ENCODE assay signal across 19 mouse cellular contexts in the genomic region with DNA sequence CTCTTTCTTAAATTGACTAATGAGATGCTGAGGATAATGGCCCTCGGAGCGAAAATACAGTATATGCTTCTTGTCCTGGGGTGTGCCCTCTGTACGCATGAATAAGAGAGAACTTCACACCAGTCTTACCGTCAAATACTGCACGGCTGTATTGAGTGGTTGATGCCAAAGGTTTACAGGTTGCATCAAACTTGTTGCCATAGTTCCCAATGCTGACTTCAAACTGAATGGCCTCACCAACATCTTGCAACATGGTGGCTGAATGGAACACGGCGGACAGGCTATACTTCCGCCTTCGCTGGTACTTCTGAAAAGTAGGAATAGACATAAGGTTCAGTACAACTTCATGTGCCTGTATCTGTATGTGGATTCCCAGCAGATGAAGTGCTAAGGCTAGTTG.
DNase-seq lines count a peak whose midpoint lies in the region; TF ChIP-seq lines count a peak whose summit lies in the region.
"Had no signal": no experiment of that assay in that cellular context is flagged by ENCODE, and none has a peak within 500 bp of the region (broad histone marks: within the 10 kb centered on the region; RNA-seq: fewer than 3 reads in every experiment).

No protein-coding gene starts in this region.

- TF ChIP-seq CTCF in embryonic fibroblast, embryonic 13.5 days (IDR thresholded peaks at IDR 0.05; ENCODE audit: borderline replicate concordance, insufficient read depth, low read length), result no peak

- H3K27ac ChIP-seq in embryonic fibroblast, embryonic 13.5 days (ENCODE audit: insufficient read depth, low read length), result peak overlapping the region; percentile 88; the same call in 1 of the 2 replicates
- H3K27ac ChIP-seq: embryonic facial prominence, embryonic 10.5 days; embryonic facial prominence, embryonic 12.5 days; forebrain, embryonic 10.5 days; forebrain, embryonic 12.5 days had no signal

- peaks cover 22% of the 10 kb centered on the region for H3K4me1 ChIP-seq in embryonic fibroblast, embryonic 13.5 days (ENCODE audit: control insufficient read depth, insufficient read depth, low read length)
- H3K4me1 ChIP-seq: embryonic facial prominence, embryonic 10.5 days; embryonic facial prominence, embryonic 12.5 days; forebrain, embryonic 10.5 days; forebrain, embryonic 12.5 days had no signal

- TF ChIP-seq POLR2A in embryonic fibroblast, embryonic 13.5 days (IDR thresholded peaks at IDR 0.05; ENCODE audit: low read depth, low read length), result no peak

- DNase-seq in lung, postnatal 25 days (ENCODE audit: low spot score), result peak; percentile 7
- no peak for DNase-seq in lung, postnatal 4 days
- DNase-seq in NIH3T3 (ENCODE audit: low read depth), result peak; percentile 8
- no peak for DNase-seq in thymus, postnatal 14 days
- DNase-seq in right cerebral cortex, postnatal 25 days, result no peak
- DNase-seq: adrenal gland, adult 8-10 months; adrenal gland, postnatal 14 days; adrenal gland, postnatal 36 days; cerebellum, adult 11-12 months; cerebellum, adult 2 months; cerebellum, adult 9-10 months; cerebellum, postnatal 10 days; cerebellum, postnatal 25 days had no signal

- H3K4me3 ChIP-seq in embryonic fibroblast, embryonic 13.5 days (ENCODE audit: insufficient read depth, low read length), result no peak overlapping the region
- H3K4me3 ChIP-seq: embryonic facial prominence, embryonic 10.5 days; embryonic facial prominence, embryonic 12.5 days; erythroblast, embryonic 14.5 days; forebrain, embryonic 10.5 days; forebrain, embryonic 12.5 days had no signal

Comparison
In these comparisons a context has a peak if more than half of its experiments do, and no peak if none do; other contexts are left out.
1. DNase-seq: peak in lung, postnatal 25 days (single experiment) and NIH3T3 (single experiment); none in lung, postnatal 4 days (0 of 2), thymus, postnatal 14 days (single experiment) and right cerebral cortex, postnatal 25 days (single experiment).